Mouse (Mus musculus): ENCODE measurements around the gene Atp5k. TPM values are rescaled to one million over a fixed set of nuclear protein-coding genes. Genes with fewer than 3 reads are reported as not detected.

The Atp5k gene
- polyA plus RNA-seq, 1 experiment from 2014 or later: 397 TPM

DNA sequence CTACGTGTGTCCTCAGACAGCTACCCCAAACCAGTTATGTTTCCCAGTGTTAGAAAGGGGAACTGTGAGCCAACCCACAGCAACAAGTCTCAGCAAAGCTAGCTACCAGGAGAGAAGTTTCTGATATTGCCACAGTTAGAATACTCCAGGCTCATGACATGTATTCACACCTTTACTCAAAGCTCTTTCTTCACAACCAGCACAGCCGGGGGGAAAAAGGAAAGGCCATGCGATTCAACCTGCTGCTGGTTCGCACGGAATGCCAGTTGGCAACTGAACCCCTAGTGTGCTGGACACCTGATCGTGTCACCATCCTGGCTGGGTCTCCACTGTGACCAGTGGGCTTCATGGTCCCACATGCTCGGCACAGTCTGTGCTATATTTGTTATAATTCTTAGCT, 13.6 kb upstream of the Atp5k start:
- WGBS: 87% methylated on average over 7 of the region's 7 CpGs
- ATAC-seq (replicated peaks; ENCODE audit: low FRiP score) (no peak), DNase-seq (ENCODE audit: low spot score) (no peak)
- H3K36me3 ChIP-seq (ENCODE audit: control insufficient read depth, insufficient read depth, low read length): no peaks in the 10 kb centered on the region
- no peak overlapping the region for H3K4me3 ChIP-seq (ENCODE audit: low read depth, low read length)
- no peak overlapping the region for H3K9ac ChIP-seq (ENCODE audit: low read length)
- no peaks in the 10 kb centered on the region for H3K9me3 ChIP-seq (ENCODE audit: control insufficient read depth, low read length)
- H3K27ac ChIP-seq (ENCODE audit: low read depth, low read length): no peak overlapping the region
- H3K4me1 ChIP-seq (replicated peaks; ENCODE audit: control insufficient read depth, insufficient read depth, low read length): 0 out of 2 replicates have a peak, but pooled peaks cover 3% of the 10 kb centered on the region
- no peak overlapping the region for H3K4me2 ChIP-seq (ENCODE audit: low read depth, low read length, severe bottlenecking)
- peaks cover 2% of the 10 kb centered on the region; the same call in 1 of the 2 replicates for H3K27me3 ChIP-seq (ENCODE audit: control insufficient read depth, insufficient read depth, low read length)

DNA sequence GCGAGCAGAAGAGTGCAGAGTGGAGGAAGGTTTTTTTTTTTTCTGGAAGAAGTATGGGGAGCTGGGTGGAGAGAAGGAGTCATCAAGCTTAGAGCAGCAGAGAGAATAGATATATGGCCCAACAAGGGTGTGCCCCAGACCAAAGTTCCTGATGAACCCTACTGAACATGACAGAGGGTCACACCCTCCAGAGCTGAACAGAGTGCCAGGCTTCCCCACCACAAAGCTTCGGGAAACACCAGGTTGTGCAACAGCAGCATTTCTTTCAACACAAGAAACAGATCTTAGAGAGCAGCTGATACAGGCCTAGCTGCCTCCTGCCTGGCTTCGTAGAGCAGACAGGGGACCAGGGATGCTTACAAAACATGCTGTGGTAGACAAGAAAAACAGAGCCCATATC, 12.7 kb upstream of the Atp5k start:
- H3K36me3 ChIP-seq (ENCODE audit: control insufficient read depth, insufficient read depth, low read length): no peaks in the 10 kb centered on the region
- ATAC-seq (replicated peaks; ENCODE audit: low FRiP score) (no peak), DNase-seq (ENCODE audit: low spot score) (no peak)
- peaks cover 2% of the 10 kb centered on the region; the same call in 1 of the 2 replicates for H3K27me3 ChIP-seq (ENCODE audit: control insufficient read depth, insufficient read depth, low read length)
- H3K4me1 ChIP-seq (replicated peaks; ENCODE audit: control insufficient read depth, insufficient read depth, low read length): 0 out of 2 replicates have a peak, but pooled peaks cover 3% of the 10 kb centered on the region
- H3K4me3 ChIP-seq (ENCODE audit: low read depth, low read length): no peak overlapping the region
- no peak overlapping the region for H3K27ac ChIP-seq (ENCODE audit: low read depth, low read length)
- 90% methylated on average over 3 of the region's 3 CpGs for WGBS
- H3K9me3 ChIP-seq (ENCODE audit: control insufficient read depth, low read length): no peaks in the 10 kb centered on the region
- H3K9ac ChIP-seq (ENCODE audit: low read length): no peak overlapping the region
- no peak overlapping the region for H3K4me2 ChIP-seq (ENCODE audit: low read depth, low read length, severe bottlenecking)

DNA sequence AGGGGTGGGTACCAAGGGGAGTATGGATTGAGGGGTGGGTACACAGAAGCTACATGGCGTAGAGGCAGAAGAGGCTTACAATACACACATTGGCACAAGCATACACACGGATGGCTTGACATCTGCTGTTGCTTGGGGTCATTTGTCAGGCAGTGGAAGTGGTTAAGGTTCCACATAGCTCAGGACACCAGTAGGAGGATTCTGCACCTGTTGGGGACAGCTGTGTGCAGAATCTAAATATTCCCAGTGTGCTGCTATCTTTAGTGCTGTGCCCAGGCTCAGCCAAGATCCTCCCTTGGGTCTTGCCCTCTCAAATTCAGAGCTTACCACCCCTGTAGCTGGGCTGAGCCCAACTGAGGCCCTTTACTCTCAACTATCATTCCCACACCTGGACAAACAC, 1.9 kb upstream of the Atp5k start:
- no peaks in the 10 kb centered on the region for H3K9me3 ChIP-seq (ENCODE audit: control insufficient read depth, low read length)
- H3K27me3 ChIP-seq (ENCODE audit: control insufficient read depth, insufficient read depth, low read length): no peaks in the 10 kb centered on the region
- no peak for DNase-seq (ENCODE audit: low spot score)
- H3K27ac ChIP-seq (ENCODE audit: low read depth, low read length): no peak overlapping the region
- no peaks in the 10 kb centered on the region for H3K36me3 ChIP-seq (ENCODE audit: control insufficient read depth, insufficient read depth, low read length)
- ATAC-seq (replicated peaks; ENCODE audit: low FRiP score): no peak
- H3K4me2 ChIP-seq (ENCODE audit: low read depth, low read length, severe bottlenecking): no peak overlapping the region
- H3K4me3 ChIP-seq (ENCODE audit: low read depth, low read length): no peak overlapping the region
- H3K9ac ChIP-seq (ENCODE audit: low read length): no peak overlapping the region
- WGBS: 72% methylated on average over 2 of the region's 2 CpGs
- peaks cover 5% of the 10 kb centered on the region; the same call in 1 of the 2 replicates for H3K4me1 ChIP-seq (replicated peaks; ENCODE audit: control insufficient read depth, insufficient read depth, low read length)

DNA sequence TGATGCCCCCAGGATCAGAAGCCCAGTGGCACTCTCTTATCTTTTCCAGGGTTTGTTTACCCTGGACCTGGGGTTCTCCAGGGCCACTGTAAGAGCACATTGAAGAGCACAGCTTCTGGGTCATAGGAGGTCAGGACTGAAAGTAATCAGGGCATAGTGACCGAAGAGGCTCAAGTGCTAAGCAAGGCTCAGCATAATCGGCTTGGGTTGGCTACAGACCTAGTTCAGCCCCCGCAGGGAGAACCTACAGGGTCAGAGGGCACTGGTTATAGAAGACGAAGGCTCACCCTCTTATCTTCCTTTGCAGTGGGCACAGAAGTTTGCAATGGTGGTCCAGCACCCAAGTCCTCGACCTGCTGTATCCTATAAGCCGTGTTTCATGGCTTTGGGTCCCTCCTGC, 3.1 kb downstream of the Atp5k start:
- Histone ChIP-seq H3K4me2 (ENCODE audit: low read depth, low read length, severe bottlenecking) (no peak overlapping the region), H3K4me3 (ENCODE audit: low read depth, low read length) (no peak overlapping the region), H3K9ac (ENCODE audit: low read length) (no peak overlapping the region), H3K9me3 (ENCODE audit: control insufficient read depth, low read length) (no peaks in the 10 kb centered on the region), H3K27ac (ENCODE audit: low read depth, low read length) (no peak overlapping the region), H3K27me3 (ENCODE audit: control insufficient read depth, insufficient read depth, low read length) (no peaks in the 10 kb centered on the region), H3K4me1 (replicated peaks; ENCODE audit: control insufficient read depth, insufficient read depth, low read length) (peaks cover 5% of the 10 kb centered on the region; the same call in 1 of the 2 replicates), H3K36me3 (ENCODE audit: control insufficient read depth, insufficient read depth, low read length) (no peaks in the 10 kb centered on the region)
- no peak for DNase-seq (ENCODE audit: low spot score)
- ATAC-seq (replicated peaks; ENCODE audit: low FRiP score): no peak
- WGBS: 91% methylated on average over 6 of the region's 6 CpGs

DNA sequence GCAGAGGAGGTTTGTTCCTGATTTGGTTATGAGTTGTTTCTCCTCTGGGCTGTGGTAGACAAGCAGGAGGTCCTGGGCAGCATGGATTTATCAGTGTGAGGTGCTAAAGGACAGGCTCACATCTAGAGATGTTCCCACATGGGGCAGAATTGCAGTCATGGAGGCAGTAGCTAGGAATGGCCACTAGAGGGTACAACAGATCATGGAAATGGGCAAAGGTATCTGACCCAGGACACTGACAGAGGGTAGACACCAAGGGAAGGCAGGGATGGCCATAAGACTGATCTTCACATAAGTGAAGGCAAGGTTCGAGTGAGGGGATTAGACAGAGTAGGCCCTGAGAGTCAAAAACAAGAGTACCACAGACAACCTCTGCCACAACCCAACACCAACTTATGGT, 7.1 kb downstream of the Atp5k start:
- Histone ChIP-seq H3K9ac (ENCODE audit: low read length) (no peak overlapping the region), H3K36me3 (ENCODE audit: control insufficient read depth, insufficient read depth, low read length) (no peaks in the 10 kb centered on the region), H3K4me1 (replicated peaks; ENCODE audit: control insufficient read depth, insufficient read depth, low read length) (no peaks in the 10 kb centered on the region), H3K4me3 (ENCODE audit: low read depth, low read length) (no peak overlapping the region), H3K4me2 (ENCODE audit: low read depth, low read length, severe bottlenecking) (no peak overlapping the region), H3K27ac (ENCODE audit: low read depth, low read length) (no peak overlapping the region), H3K27me3 (ENCODE audit: control insufficient read depth, insufficient read depth, low read length) (no peaks in the 10 kb centered on the region), H3K9me3 (ENCODE audit: control insufficient read depth, low read length) (no peaks in the 10 kb centered on the region)
- ATAC-seq (replicated peaks; ENCODE audit: low FRiP score): peak; percentile 59; the same call in 1 of the 2 replicates
- WGBS: 76% methylated on average over 1 of the region's 1 CpGs
- DNase-seq (ENCODE audit: low spot score): no peak

DNA sequence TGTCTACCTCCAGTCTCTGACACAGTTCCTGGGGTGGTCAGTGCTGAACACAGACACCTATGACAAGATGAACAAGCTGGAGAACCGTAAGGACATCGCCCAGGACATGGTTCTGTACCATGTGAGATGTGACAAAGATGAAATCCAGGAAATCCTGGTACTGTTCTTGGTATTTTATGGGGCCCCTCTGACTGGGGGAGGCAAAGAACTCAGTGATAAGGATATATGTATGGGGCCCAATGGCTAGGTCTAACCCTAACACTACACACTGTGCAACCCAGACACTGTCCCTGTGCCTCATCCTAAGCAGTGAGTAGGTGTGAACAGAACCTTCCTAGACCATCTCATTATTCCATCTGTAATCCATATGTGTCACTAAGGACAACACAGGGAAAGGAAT, 10.8 kb downstream of the Atp5k start:
- Histone ChIP-seq H3K4me2 (ENCODE audit: low read depth, low read length, severe bottlenecking) (no peak overlapping the region), H3K9me3 (ENCODE audit: control insufficient read depth, low read length) (no peaks in the 10 kb centered on the region), H3K4me3 (ENCODE audit: low read depth, low read length) (no peak overlapping the region), H3K27me3 (ENCODE audit: control insufficient read depth, insufficient read depth, low read length) (no peaks in the 10 kb centered on the region), H3K27ac (ENCODE audit: low read depth, low read length) (no peak overlapping the region), H3K36me3 (ENCODE audit: control insufficient read depth, insufficient read depth, low read length) (no peaks in the 10 kb centered on the region), H3K9ac (ENCODE audit: low read length) (no peak overlapping the region), H3K4me1 (replicated peaks; ENCODE audit: control insufficient read depth, insufficient read depth, low read length) (no peaks in the 10 kb centered on the region)
- ATAC-seq (replicated peaks; ENCODE audit: low FRiP score) (no peak), DNase-seq (ENCODE audit: low spot score) (no peak)
- WGBS: 85% methylated on average over 2 of the region's 2 CpGs

DNA sequence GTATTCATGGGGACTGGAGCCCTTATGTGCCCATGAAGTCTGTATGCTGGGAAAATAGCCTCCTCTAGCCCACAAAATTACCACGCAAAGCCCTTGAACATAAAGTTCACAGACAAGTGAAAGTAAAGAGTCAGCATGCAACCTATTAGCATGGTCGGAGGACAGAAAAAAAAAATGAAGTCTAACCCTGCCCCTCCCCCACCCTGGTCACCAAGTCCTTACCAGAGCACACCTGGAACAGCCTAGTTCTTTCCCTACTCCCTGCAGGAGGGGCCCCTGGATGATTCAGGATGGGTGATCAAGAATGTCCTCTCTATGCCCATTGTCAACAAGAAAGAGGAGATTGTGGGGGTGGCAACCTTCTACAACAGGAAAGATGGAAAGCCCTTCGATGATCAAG, 11.5 kb downstream of the Atp5k start:
- Histone ChIP-seq H3K27me3 (ENCODE audit: control insufficient read depth, insufficient read depth, low read length) (no peaks in the 10 kb centered on the region), H3K9me3 (ENCODE audit: control insufficient read depth, low read length) (no peaks in the 10 kb centered on the region), H3K9ac (ENCODE audit: low read length) (no peak overlapping the region), H3K4me1 (replicated peaks; ENCODE audit: control insufficient read depth, insufficient read depth, low read length) (no peaks in the 10 kb centered on the region), H3K4me3 (ENCODE audit: low read depth, low read length) (no peak overlapping the region), H3K27ac (ENCODE audit: low read depth, low read length) (no peak overlapping the region), H3K36me3 (ENCODE audit: control insufficient read depth, insufficient read depth, low read length) (no peaks in the 10 kb centered on the region), H3K4me2 (ENCODE audit: low read depth, low read length, severe bottlenecking) (no peak overlapping the region)
- ATAC-seq (replicated peaks; ENCODE audit: low FRiP score) (no peak), DNase-seq (ENCODE audit: low spot score) (no peak)
- 75% methylated on average over 3 of the region's 3 CpGs for WGBS

DNA sequence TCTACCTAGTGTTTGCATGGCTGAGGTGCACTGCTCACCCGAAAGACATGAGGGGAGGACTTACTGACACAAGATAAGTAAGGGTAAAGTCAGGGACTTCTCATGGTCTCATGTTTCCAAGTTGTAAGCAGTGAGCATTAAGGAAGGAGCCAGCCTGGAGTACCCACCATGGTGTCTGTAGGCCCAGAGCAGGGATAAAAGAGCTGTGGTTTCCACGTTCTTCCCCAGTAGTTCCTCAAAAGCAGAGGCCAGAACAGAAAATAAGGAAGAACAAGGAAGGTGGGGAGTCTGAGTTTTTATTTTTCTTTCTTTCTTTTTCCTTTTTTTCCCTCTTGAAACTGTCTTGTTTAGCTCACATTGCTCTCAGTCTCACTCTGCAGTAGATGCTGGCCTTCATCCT, 19.5 kb downstream of the Atp5k start:
- Histone ChIP-seq H3K4me2 (ENCODE audit: low read depth, low read length, severe bottlenecking) (no peak overlapping the region), H3K27ac (ENCODE audit: low read depth, low read length) (no peak overlapping the region), H3K4me3 (ENCODE audit: low read depth, low read length) (no peak overlapping the region), H3K9me3 (ENCODE audit: control insufficient read depth, low read length) (no peaks in the 10 kb centered on the region), H3K36me3 (ENCODE audit: control insufficient read depth, insufficient read depth, low read length) (no peaks in the 10 kb centered on the region), H3K4me1 (replicated peaks; ENCODE audit: control insufficient read depth, insufficient read depth, low read length) (no peaks in the 10 kb centered on the region), H3K27me3 (ENCODE audit: control insufficient read depth, insufficient read depth, low read length) (no peaks in the 10 kb centered on the region), H3K9ac (ENCODE audit: low read length) (no peak overlapping the region)
- 69% methylated on average over 2 of the region's 2 CpGs for WGBS
- ATAC-seq (replicated peaks; ENCODE audit: low FRiP score): no peak
- no peak for DNase-seq (ENCODE audit: low spot score)

DNA sequence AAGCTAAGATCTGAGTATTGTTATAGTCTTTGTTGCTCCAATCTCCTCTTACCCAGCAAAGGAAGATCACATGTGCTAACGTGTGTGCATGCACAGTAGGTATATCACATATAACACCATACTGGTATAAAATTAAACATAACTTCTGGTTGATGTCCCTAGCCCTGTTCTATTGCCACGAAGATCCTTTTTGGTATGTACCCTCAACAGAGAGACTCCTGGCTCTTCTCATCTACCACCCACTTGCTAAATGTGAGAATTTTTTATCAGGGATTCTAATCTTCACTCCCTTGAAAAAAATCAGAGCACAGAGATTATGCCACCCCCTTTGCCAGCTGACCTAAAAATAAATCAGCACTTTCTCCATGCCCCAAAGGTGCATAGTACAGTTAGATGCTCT, 27.3 kb downstream of the Atp5k start:
- Histone ChIP-seq H3K27ac (ENCODE audit: low read depth, low read length) (no peak overlapping the region), H3K4me1 (replicated peaks; ENCODE audit: control insufficient read depth, insufficient read depth, low read length) (no peaks in the 10 kb centered on the region), H3K36me3 (ENCODE audit: control insufficient read depth, insufficient read depth, low read length) (no peaks in the 10 kb centered on the region), H3K4me3 (ENCODE audit: low read depth, low read length) (no peak overlapping the region), H3K9me3 (ENCODE audit: control insufficient read depth, low read length) (no peaks in the 10 kb centered on the region), H3K4me2 (ENCODE audit: low read depth, low read length, severe bottlenecking) (no peak overlapping the region), H3K9ac (ENCODE audit: low read length) (no peak overlapping the region), H3K27me3 (ENCODE audit: control insufficient read depth, insufficient read depth, low read length) (no peaks in the 10 kb centered on the region)
- WGBS: 75% methylated on average over 2 of the region's 2 CpGs
- ATAC-seq (replicated peaks; ENCODE audit: low FRiP score) (no peak), DNase-seq (ENCODE audit: low spot score) (no peak)

All from forebrain, embryonic 11.5 days (tissue).